Comparison of ENCODE assay signal across 11 mouse cellular contexts in the genomic region with DNA sequence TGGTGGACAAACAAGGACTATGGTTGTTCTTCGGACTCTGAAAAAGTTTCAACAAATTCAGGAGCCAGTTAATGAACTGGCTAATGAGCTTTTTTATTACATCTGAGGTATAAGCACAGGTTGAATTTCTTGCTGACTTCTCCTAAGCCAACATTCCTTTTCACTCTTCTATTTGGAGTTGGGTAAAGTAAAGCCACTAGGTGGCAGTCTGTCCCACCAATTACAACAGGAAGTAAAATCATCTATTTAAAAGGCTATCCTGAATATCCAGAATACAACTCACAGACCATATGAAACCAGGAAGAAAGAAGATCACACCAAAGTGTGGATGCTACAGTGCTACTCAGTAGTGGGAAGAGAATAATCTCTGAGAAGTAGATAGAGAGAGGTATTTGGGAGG. TPM values are rescaled to one million over a fixed set of nuclear protein-coding genes. Genes with fewer than 3 reads are reported as not detected.
DNase-seq lines count a peak whose midpoint lies in the region; ATAC-seq and TF ChIP-seq lines count a peak whose summit lies in the region.
"Had no signal": no experiment of that assay in that cellular context is flagged by ENCODE, and none has a peak within 500 bp of the region (broad histone marks: within the 10 kb centered on the region; RNA-seq: fewer than 3 reads in every experiment).

No protein-coding gene starts in this region.

- no peaks in the 10 kb centered on the region; the same call in 1 of the 2 replicates for H3K27me3 ChIP-seq in kidney, adult 2 months (replicated peaks; ENCODE audit: control insufficient read depth, insufficient read depth, low read length)
- H3K27me3 ChIP-seq: forebrain, embryonic 13.5 days had no signal

- no peaks in the 10 kb centered on the region for H3K4me1 ChIP-seq in kidney, adult 2 months (ENCODE audit: control insufficient read depth, insufficient read depth, low read length)
- H3K4me1 ChIP-seq: forebrain, embryonic 13.5 days had no signal

- peak; percentile 33 for DNase-seq in kidney, adult 2 months
- no peak for DNase-seq in kidney, adult 11 months
- peak; percentile 9 to 12 for DNase-seq in right cerebral cortex, adult 2 months (ENCODE audit: low spot score in 2 of 2)
- DNase-seq in right cerebral cortex, postnatal 25 days: no peak
- peak; percentile 22 for DNase-seq in embryo, embryonic 11 days
- DNase-seq in spleen, postnatal 10 days (ENCODE audit: low spot score in 2 of 2): no peak
- DNase-seq: lung, postnatal 14 days had no signal

- TF ChIP-seq POLR2A in kidney, adult 2 months (IDR thresholded peaks at IDR 0.05; ENCODE audit: low read depth, low read length): no peak

- WGBS in kidney, adult 2 months: 14% methylated on average over 1 of the region's 1 CpGs

- H3K36me3 ChIP-seq in kidney, adult 2 months (ENCODE audit: control insufficient read depth, insufficient read depth, low read length): no peaks in the 10 kb centered on the region

- ATAC-seq in erythroid progenitor cell, adult 5-6 weeks (replicated peaks; ENCODE audit: low FRiP score, poor library complexity, severe bottlenecking): no peak
- ATAC-seq: forebrain, embryonic 13.5 days had no signal

- no peak overlapping the region for H3K4me3 ChIP-seq in kidney, adult 2 months (ENCODE audit: insufficient read depth, low read depth, low read length)
- H3K4me3 ChIP-seq: forebrain, embryonic 13.5 days had no signal

- no peak overlapping the region for H3K27ac ChIP-seq in kidney, adult 2 months (ENCODE audit: insufficient read depth, low read depth, low read length)
- H3K27ac ChIP-seq: forebrain, embryonic 13.5 days had no signal

- no peak for TF ChIP-seq CTCF in kidney, adult 2 months (conservative IDR thresholded peaks at IDR 0.05; ENCODE audit: insufficient read depth, insufficient read length, low read depth, low read length)

RNA-seq across cellular contexts. Expression of a gene that starts 48.1 kb away (rescaled TPM):
- polyA plus RNA-seq in kidney, adult 2 months (2012; rRNA removed): not detected in 2 replicates
- not detected in 2 replicates for total RNA-seq in erythroid progenitor cell, adult 5-6 weeks (2015; ENCODE audit: low replicate concordance)
- not detected in 2 replicates for total RNA-seq in erythroid progenitor cell, adult 5-6 weeks (2017; ENCODE audit: low replicate concordance)
- total RNA-seq: adrenal gland, postnatal 4 days had no signal
- polyA plus RNA-seq: forebrain, embryonic 13.5 days; intestine, embryonic 14.5 days had no signal

Comparison
In these comparisons a context has a peak if more than half of its experiments do, and no peak if none do; other contexts are left out.
1. DNase-seq: peak in kidney, adult 2 months (single experiment), right cerebral cortex, adult 2 months (2 of 2) and embryo, embryonic 11 days (single experiment); none in kidney, adult 11 months (single experiment), right cerebral cortex, postnatal 25 days (single experiment) and spleen, postnatal 10 days (0 of 2).